Mouse (Mus musculus) brain, embryonic 14.5 days (tissue): ENCODE measurements around the gene Ccni.

Experiments
- CTCF ChIP-seq: fragments of 200-500 bp; IDR thresholded peaks from 2 replicates; pipeline ENCODE4 v1.5.1; 2012; ENCODE audit warnings: inconsistent platforms, mild to moderate bottlenecking, moderate library complexity, borderline replicate concordance; ENCODE audit not compliant: insufficient read depth, insufficient read length; ENCODE audit errors: extremely low read depth
- POLR2A ChIP-seq: fragments of 200-500 bp; IDR thresholded peaks from 2 replicates; pipeline ENCODE4 v1.6.1; 2012; ENCODE audit warnings: mild to moderate bottlenecking, inconsistent platforms, borderline replicate concordance; ENCODE audit not compliant: poor library complexity, insufficient read depth, insufficient read length, severe bottlenecking; ENCODE audit errors: extremely low read depth

DNA sequence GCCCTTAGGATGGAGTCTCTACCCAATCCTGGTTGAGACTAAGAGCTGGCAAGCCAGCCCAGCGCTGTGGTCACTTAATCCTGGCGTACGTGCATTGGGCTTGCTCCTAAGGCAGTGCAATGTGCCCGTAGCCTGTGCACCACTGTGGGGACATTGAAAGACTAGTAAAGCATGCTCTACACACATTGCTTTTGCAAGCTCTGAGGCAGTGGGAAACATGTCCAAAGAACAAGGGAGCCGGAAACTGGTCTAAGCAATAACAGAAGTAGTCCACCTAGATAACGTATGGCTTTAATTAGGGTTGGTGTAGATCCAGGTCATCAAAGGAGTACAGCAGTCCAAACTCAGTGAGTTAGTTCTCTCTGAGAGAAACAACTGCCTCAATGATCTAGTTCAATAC lies 37.6 kb downstream of the Ccni start:
- TF ChIP-seq CTCF, result no peak
- TF ChIP-seq POLR2A, result no peak
